Mouse (Mus musculus): ENCODE measurements at regions not wholly inside any gene's neighbourhood (a gene's known extent, or its start where the extent isn't known, plus 50 kb on each side); places are given as distances from the start of the nearest gene placed in this dataset.

GRCm38 (mm10) chr5:136619315-136620231, 52.3 kb upstream of the Cux1 start:
- DNase-seq (ENCODE audit: low spot score in 2 of 2), result no peak

GRCm38 (mm10) chr5:136620234-136620633, 52.9 kb upstream of the Cux1 start:
- no peak for DNase-seq (ENCODE audit: low spot score in 2 of 2)

- DNase-seq (ENCODE audit: low spot score in 2 of 2), result no peak
These were observed 54.2 kb upstream of the Cux1 start for GRCm38 (mm10) chr5:136621336-136622125.

- DNase-seq (ENCODE audit: low spot score in 2 of 2), result no peak
These were observed 54.9 kb upstream of the Cux1 start for GRCm38 (mm10) chr5:136622152-136622551.

DNA sequence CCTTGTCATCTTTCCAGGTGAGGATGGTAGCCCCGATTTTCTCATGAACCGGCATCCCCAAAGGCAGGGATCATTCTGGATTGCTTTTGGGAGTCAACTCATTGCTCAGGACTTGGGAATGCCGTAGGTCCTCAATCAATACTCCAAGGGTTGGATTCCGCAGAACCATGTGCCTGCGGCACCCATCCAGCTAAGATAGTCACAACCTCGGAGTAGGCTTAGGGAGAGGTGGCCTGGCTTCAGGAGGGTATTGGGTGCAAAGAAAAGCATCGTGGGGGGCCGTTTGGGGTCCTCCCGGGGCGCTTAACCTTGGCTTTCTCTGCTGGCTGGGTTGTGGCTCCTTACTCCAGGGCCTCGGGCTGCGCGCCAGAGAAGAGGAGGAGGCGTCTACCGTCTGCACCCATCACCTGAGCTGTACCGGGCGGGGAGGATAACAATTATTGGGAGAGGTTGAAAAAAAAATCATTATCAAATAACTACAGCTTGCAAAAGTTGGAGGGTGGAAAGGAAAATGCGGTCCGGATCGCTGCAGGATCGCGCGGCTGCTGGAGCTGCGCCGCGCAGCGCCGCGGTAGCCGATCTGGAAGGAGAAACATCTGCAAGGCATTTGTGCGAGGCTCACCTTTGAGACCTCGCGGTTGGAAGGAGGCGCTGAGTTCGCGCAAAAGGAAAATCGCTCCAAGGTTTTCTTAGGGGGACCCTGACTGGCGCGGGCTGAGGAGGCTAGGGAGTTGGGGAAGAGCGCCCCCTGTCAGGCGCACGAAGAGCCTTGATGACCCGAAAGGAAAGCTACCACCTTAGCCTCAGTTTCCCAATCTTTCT, 55.6 kb upstream of the Cux1 start:
- DNase-seq (ENCODE audit: low spot score in 2 of 2), result peak; percentile 29 to 45

GRCm38 (mm10) chr5:136623791-136624190, 56.5 kb upstream of the Cux1 start:
- no peak for DNase-seq (ENCODE audit: low spot score in 2 of 2)

- DNase-seq (ENCODE audit: low spot score in 2 of 2), result no peak
These were observed 58.1 kb upstream of the Cux1 start for GRCm38 (mm10) chr5:136625176-136625991.

DNA sequence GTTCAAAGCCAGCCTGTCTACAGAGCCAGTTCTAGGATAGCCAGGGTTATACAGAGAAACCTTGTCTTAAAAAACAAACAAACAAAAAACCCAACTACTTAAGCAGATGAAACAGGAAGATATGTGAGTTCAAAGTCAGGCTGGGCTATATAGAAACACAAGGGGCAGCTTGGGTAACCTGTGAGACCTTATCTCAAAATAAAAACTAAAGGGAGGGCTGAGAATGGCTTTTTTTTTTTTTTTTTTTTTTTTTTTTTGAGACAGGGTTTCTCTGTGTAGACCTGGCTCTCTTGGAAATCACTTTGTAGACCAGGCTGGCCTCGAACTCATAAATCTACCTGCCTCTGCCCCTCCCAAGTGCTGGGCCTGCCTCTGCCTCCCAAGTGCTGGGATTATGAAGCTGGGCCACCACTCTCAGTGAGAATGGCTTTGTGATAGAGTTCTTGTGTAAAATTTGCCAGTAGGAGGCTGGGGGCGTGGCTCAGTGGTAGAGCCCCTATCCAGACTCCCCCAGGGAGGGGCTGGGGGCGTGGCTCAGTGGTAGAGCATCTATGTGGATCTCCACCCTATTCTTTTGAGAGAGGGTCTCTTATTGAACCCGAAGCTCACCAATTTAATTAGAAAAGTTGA, 59.0 kb upstream of the Cux1 start:
- DNase-seq (ENCODE audit: low spot score in 2 of 2), result no peak

DNA sequence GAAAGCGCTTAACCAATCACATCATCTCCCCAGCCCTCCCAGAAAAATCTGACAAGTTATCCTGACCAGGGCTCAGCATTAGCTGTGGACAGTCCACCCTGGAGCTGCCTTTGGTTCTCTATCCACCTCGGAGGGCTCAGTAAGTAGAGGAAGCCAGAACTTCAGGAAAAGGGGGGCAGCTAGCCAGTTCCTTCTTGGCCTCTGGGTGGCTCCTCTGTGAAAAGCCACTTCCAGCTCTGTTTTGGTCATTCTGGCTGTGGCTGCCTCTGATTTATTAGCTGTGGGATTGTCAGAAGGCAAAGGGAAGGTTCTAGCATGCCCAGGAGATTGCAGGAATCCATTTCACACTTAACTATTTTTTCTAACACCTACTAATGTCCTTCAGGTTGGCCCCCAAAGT, 59.6 kb upstream of the Cux1 start:
- DNase-seq (ENCODE audit: low spot score in 2 of 2), result no peak

DNA sequence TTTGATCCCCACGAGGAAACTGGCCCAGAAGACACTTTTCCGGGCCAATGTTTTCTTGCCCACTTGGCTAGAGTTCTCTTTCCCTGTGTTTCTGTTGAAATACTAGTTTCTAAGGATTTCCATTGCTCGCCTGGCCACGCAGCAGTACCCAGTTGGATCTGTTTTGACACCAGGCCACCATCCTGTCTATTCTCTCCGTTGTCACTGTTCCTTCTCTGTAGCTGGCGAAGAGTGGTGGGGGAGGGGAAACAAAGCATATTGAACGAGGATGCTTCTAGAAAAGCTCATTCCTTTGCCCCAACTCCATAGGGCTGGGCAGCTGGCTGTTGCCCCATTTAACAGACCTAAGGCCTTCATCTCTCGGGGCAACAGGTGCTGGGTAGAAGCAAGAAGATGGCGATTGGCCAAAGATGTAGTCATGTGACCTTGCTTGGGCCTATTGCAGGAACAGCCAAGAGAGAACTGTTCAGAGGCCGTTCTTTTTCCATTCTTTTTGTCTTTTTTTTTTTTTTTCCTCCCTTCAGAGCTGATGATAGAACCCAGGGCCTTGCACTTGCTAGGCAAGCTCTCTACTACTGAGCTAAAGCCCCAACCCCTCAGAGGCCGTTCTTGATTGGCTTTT, 60.5 kb upstream of the Cux1 start:
- no peak for DNase-seq (ENCODE audit: low spot score in 2 of 2)

DNA sequence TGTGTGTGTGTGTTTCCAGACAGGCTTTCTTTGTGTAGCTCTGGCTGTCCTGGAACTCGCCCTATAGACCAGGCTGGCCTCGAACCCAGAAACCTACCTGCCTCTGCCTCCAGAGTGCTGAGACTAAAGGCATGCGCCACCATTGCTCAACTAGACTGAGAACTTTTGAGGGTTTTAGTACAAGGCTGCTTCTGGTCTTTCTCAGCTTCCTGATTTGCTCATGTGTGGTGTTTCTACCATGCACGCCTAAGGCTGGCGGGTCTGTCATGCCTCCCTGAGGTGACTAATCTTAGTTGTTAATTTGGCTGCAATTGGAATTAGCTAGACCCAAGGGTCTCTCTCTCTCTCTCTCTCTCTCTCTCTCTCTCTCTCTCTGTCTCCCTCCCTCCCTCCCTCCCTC, 61.2 kb upstream of the Cux1 start:
- DNase-seq (ENCODE audit: low spot score in 2 of 2), result no peak

GRCm38 (mm10) chr5:136632286-136632685, 60.7 kb upstream of the Myl10 start:
- DNase-seq (ENCODE audit: low spot score in 2 of 2), result no peak

DNA sequence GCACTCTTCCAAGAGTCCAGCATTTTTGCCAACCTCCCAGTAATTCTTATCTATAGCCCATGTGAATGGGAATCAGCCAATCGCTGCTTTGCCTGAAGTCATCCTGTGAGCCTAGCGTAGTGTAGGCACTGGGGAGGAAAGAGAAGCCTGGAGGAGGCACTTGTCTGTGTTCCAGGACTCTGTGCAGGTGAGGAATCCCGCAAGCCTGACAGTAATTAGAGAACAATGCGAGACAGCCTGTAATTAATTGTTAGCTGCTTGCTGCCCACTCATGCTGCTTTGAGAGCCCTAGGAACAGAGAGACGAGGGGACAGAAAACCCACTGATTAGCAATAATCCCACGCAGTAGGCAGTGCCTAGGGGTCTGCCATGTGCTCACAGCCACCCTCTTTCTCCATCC, 59.0 kb upstream of the Myl10 start:
- no peak for DNase-seq (ENCODE audit: low spot score in 2 of 2)

DNA sequence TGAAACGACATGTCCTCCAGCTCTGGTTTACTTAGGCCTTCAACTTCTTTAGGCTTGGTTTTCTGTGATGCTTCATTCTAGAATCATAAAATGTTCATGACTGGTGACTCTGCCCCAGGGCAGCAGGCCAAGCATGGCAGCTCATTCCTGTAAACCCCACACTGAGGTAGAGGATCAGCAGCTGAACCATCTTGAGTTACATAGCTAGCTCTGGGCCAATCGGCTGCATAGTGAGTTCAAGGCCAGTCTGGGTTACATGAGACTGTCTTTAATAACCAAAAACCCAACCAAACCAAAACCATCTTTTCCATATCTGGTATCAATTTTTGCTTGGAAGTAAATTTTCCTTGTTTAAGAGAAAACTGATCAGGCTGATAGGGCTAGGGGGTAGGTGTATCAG, 57.8 kb upstream of the Myl10 start:
- no peak for DNase-seq (ENCODE audit: low spot score in 2 of 2)

DNA sequence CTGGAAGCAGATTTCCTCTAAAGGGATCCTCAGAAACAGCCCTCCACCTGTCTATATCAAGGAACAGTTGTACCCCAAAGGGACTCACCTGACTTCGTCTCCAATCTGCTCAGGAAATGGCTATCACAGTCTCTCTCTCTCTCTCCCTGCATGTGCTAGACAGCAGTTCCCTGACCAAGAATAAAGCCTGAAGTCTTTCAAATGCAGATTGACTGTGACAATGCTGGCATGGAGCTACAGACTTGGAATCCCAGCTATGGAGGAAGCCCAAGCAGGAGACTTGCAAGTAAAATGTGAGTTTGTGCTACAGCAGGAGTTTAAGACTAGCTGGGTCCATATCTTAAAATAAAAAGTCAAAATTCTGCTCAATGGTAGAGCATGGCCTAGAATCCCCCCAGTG, 56.5 kb upstream of the Myl10 start:
- no peak for DNase-seq (ENCODE audit: low spot score in 2 of 2)

GRCm38 (mm10) chr5:136637872-136638271, 55.1 kb upstream of the Myl10 start:
- DNase-seq (ENCODE audit: low spot score in 2 of 2), result no peak

DNA sequence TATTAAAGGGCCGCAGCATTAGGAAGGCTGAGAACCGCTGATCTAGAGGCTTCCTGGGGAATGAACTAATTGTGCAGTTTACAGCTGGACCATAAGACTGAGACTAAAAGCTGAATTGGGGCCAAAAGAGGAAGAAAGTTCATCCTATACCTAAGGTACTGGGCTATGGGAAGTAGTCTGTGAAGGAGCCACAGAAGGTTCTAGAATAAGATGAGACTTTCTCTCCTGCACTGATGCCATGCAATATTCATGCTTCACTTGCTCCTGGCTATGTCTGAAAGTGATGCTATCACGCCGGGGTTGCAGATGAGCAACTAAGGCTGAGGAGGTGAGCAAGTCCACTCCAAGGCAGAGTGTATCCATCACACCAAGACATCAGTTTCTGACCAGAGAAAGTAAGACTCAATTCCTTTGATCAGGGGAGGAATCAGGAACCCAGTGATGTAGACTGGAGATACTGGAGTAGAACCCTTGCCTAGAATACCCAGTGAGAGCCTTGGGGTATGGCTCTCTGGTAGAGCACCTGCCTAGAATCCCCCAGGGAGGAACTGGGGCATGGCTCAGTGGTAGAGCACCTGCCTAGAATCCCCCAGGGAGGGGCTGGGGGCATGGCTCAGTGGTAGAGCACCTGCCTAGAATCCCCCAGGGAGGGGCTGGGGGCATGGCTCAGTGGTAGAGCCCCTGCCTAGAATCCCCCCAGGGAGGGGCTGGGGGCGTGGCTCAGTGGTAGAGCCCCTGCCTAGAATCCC, 51.9 kb upstream of the Myl10 start:
- no peak for DNase-seq (ENCODE audit: low spot score in 2 of 2)

GRCm38 (mm10) chr5:136642208-136642607, 50.7 kb upstream of the Myl10 start:
- DNase-seq (ENCODE audit: low spot score in 2 of 2), result no peak

All from frontal cortex, postnatal 25 days (tissue).